Mouse (Mus musculus): ENCODE data around the gene Ddc. TPM values are rescaled to one million over a fixed set of nuclear protein-coding genes. Genes with fewer than 3 reads are reported as not detected.
A peak's percentile ranks its signal among the peaks of the same experiment; 100 is the strongest.

Gene Ddc
- total RNA-seq, 2 experiments from 2014 or later = 3.9 to 4.2 TPM

DNA sequence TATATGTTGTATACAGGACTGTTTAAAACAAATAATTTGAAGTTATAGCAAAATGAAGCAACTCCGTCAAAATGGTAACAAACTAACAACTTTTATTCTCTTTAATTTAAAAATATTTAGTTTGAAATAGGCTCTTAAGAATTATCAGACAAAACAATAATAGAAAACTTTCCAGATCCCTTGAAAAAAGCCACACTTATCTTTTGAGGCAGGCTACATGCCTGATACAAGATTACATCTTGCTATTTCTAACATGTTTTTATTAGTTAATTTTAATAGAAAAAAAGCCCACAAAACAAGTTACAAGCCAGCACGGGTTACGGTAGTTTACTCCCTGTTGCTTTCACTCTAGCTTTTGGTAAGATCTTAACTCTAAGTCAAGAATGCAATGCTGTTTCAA, 97.6 kb downstream of the Ddc start:
- no peak for DNase-seq (ENCODE audit: low spot score in 2 of 2)

GRCm38 (mm10) chr11:11798690-11799089, 99.3 kb downstream of the Ddc start:
- no peak for DNase-seq (ENCODE audit: low spot score in 2 of 2)

DNA sequence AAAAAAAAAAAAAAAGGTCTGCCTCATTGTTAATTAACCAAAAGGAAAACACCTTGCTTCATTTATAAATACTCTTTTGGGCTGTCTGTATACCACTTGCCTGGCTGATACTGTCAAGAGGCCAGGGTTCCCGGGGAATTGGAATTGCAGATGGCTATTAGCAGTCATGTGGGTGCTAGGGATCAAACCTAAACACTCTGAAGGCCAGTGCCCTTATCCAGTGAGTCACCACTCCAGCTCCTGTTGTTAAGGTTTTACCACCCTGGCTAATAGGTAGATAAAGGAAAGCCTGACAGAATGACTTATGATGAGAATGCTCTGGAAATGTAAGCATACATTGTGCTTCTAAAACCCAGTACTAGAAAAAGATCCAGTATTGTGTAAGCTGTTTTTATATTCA, 103.3 kb downstream of the Ddc start:
- no peak for DNase-seq (ENCODE audit: low spot score in 2 of 2)

GRCm38 (mm10) chr11:11788521-11788974, 109.4 kb downstream of the Ddc start:
- peak; percentile 80 for DNase-seq (ENCODE audit: low spot score in 2 of 2)

DNA sequence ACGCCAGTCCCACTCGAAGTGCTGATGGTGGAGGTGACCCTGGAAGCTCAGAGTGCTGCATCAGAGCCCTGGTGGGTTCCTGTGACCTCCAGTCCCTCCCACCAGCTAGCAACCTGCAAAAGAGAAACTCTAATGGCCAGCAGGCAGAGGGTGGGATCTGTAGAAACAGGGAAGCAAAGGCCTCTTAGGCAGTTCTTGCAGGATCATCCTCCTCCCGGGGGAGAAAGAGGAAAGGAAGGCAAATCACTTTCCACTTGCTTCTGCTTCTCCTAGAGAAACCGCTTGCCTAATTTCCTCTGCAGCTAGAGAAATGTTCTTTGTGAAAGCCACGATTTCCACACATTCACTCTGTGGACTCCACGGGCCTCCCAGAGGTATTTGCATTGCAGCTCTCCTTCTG, 112.5 kb downstream of the Ddc start:
- no peak for DNase-seq (ENCODE audit: low spot score in 2 of 2)

GRCm38 (mm10) chr11:11781728-11782127, 116.2 kb downstream of the Ddc start:
- DNase-seq (ENCODE audit: low spot score in 2 of 2) = no peak

DNA sequence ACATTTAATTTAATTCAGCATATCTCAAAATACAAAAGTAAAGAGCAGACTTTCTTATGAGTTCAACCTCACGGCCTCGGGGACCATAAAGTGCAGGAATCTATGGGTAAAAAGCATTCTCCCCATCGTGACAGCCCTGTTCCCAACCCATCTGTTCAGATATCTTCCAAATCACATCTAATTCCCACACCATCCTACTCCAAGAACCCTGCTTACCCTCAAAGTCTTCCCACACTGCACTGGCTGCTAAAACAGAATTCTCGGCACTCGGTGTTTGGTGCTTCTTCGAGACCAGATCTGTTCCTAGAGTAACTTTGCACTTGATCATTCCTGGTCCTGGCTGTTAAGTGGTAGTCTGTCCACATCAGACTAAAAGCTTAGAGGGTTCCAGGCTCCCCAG, 119.6 kb downstream of the Ddc start:
- DNase-seq (ENCODE audit: low spot score in 2 of 2) = peak in 1 of 2 experiments; percentile 25

DNA sequence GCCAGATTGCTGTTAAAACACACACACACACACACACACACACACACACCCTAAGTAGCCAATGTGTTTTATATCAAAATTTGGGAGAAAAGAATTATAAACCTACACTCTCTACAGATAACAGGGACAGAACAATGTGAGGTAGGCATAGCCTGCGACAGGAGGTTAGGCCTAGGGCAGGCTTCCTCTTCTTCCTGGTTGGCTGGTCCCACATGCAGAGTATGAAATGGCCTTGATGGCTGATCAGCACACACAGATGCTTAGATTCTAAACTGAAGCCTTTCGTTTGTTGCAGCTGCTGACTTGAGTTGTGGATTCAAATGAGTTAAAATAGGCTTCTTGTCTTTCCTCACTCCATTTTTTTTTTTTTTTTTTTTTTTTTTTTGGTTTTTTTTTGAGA, 120.1 kb downstream of the Ddc start:
- DNase-seq (ENCODE audit: low spot score in 2 of 2) = no peak

DNA sequence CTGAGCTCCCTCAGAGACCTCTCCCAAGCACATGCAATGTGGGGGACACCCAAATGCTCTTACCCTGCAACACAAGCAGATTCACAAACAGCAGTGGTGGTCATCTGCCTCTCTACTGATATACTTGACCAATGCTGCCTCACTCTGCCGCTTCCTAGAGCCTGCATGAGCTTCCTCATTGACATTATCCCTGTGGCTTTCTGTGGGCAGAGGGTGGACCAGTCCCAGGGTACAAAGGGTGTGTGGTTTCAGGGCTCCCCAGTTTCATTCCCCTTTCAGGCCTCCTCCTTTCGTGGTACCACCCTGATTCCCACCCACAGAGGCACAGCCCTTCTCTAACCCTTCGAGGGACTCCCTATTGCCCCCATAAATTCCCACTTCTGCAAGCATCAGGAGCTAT, 120.7 kb downstream of the Ddc start:
- no peak for DNase-seq (ENCODE audit: low spot score in 2 of 2)

DNA sequence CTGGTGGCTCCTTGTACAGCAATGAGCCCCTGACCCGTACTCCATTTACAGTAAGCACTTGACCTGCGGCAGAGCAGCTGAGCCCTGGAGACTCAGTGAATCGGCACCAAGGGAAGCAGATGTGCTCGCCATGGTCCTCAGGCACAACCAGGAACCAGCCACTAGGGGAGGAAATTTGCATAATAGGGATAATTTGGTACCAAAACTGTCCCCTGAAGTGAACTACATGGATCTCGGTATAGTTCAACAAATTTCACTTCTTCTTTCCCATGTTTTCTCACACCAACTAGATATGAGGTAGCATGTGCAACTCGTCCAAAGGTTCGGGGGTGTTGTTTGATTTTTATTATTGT, 121.1 kb downstream of the Ddc start:
- DNase-seq (ENCODE audit: low spot score in 2 of 2) = no peak

DNA sequence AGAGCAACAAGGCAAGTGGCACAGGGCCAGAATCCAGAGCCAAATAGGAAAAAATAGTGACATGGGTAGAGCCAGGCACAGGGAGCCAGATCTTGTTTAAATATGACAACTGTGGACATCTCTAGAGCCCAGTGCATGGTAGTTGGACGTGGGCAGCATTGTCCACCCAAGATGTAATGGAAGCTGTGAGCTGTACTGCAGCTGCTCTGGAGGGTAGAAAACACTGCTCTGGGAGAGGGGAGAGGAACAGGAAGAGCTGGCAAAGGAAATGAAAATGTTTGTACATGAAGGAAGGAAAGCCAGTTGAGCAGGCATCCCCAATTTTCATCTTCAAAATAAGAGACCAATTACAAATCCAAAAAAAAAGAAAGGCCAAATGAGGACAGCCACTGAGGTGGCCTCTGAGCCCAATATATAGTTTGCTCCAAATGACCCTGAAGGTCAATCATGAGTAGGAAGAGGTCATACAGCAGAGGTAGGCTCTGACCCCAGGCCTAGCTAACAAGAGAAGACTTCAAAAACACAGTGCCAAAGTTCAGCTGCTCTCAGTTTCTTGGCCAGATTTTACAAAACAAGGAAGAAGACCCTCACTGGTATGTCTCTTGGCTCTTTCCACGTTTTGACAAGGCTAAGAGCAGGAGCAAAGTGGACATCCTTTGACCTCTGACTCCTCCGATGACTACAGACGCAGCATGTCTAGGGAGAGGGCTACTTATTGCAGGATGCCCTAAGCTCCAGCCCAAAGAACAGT, 121.7 kb downstream of the Ddc start:
- no peak for DNase-seq (ENCODE audit: low spot score in 2 of 2)

DNA sequence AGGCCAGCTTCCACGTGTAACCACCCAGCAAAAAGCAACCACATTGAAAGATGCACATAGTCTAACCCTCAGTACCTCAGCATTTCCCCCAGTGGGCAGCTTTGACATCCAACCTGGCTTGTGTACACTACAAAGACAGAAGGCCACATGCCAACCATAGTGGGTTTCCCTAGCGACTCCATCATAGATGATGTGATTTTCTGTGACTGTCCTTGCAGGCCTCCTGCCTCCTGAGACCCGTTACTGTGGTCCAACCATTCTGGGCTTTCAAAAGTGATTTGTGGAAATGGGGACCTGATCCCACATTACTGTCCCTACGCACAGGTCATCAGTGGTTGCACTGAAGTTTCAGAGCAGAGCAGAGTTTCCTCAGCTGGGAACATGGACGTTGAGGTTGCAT, 123.1 kb downstream of the Ddc start:
- DNase-seq (ENCODE audit: low spot score in 2 of 2) = no peak

- no peak for DNase-seq (ENCODE audit: low spot score in 2 of 2)
These were observed 123.6 kb downstream of the Ddc start for GRCm38 (mm10) chr11:11774384-11774783.

DNA sequence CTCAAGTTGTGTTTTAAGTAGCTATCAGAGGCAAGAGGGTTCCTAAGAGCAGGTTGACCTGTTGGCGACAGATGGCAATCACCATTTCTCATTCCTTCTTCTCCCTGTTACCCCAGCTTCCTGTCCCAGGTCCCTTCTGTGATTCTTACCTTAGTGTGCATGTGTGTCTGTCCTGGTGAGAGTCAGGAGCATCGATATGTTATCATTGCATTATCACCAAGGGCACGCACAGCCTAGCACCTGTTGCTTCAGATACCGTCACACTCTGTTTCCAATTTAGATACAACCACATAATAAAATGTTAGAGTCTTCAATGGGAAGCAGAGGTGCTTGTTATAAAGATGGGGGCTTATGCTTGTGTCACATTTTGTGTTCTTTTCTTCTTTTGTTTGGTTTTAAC, 125.7 kb downstream of the Ddc start:
- no peak for DNase-seq (ENCODE audit: low spot score in 2 of 2)

DNA sequence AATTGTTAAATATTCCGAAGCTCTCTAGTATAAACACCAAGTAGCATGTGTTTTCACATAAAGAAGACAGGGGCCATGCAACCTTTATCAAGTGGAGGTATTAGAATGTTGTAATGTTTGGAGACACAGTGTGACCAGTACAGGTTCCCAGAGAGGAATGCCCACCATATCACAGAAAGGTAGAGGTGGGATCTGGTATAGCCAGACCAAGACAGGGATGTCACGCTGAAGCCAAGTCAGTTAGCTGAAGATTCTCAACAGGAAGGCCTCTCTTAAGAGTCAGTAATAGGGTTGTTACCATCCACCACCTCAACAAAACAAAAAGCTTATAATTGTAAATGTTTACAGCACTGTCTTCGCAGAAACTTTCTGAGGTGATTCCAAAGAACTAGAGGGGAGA, 127.3 kb downstream of the Ddc start:
- no peak for DNase-seq (ENCODE audit: low spot score in 2 of 2)

- DNase-seq (ENCODE audit: low spot score in 2 of 2) = no peak
These were observed 128.7 kb downstream of the Ddc start for GRCm38 (mm10) chr11:11769281-11769680.

GRCm38 (mm10) chr11:11768057-11768456, 129.9 kb downstream of the Ddc start:
- no peak for DNase-seq (ENCODE audit: low spot score in 2 of 2)

DNA sequence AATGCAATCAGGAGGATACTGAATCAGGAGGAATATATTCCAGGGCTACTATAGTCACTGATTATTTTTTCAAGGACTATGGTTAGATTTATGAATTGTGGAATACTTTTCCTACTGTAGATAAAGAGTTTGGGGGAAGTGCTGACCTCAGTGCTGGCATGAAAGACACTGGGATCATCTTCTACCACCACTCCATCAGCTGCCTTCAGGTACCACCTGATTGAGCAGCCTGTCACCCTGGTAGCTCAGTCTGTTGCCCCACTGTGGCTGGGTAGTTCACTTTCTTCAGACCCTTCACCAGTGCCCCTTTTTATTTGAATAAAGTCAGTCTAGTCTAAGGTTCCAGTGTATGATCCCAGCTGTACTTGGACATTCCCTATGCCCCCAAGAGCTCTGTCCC, 131.2 kb downstream of the Ddc start:
- no peak for DNase-seq (ENCODE audit: low spot score in 2 of 2)

DNA sequence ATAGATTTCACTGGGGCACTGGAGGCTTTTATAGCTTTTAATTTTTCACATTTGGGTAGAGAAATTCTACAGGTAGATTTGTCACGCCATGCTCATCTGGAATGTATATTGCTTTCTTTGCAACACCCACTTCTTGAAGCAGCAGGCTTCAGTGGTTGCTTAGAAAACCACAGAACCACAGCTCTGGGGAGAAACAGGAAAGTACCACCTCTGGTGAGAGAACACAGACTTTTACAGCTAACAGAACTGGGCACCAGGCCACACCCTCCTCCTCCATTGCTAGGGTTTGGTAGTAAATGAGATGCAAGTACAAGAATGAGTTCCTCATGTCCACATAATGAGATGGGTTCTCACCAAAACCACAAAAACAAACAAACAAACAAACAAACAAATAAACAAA, 131.8 kb downstream of the Ddc start:
- no peak for DNase-seq (ENCODE audit: low spot score in 2 of 2)

GRCm38 (mm10) chr11:11765414-11765813, 132.5 kb downstream of the Ddc start:
- DNase-seq (ENCODE audit: low spot score in 2 of 2) = no peak
